Mouse (Mus musculus) intestine, embryonic 15.5 days (tissue): ENCODE measurements at regions not wholly inside any gene's neighbourhood (a gene's known extent, or its start where the extent isn't known, plus 50 kb on each side); places are given as distances from the start of the nearest gene placed in this dataset.

ENCODE experiments used
- ATAC-seq: fragments of 200-750 bp; cut with Nextera tagmentation; 2 replicates; pipeline ENCODE4 v1.8.0; 2017; ENCODE audit warnings: moderate TSS enrichment, moderate library complexity
- H3K27ac ChIP-seq: fragments of 300-500 bp; sonication (generic); 2 replicates; pipeline ENCODE4 v1.5.1; 2015; ENCODE audit warnings: mild to moderate bottlenecking, inconsistent platforms
- H3K27me3 ChIP-seq: fragments of 300-500 bp; sonication (generic); replicated peaks from 2 replicates; pipeline ENCODE4 v1.6.1; 2015; ENCODE audit warnings: inconsistent platforms
- H3K36me3 ChIP-seq: fragments of 300-500 bp; sonication (generic); 2 replicates; pipeline ENCODE4 v1.6.1; 2015; ENCODE audit warnings: inconsistent platforms
- H3K4me1 ChIP-seq: fragments of 300-500 bp; sonication (generic); replicated peaks from 2 replicates; pipeline ENCODE4 v1.6.1; 2015; ENCODE audit warnings: inconsistent platforms
- H3K4me2 ChIP-seq: fragments of 300-500 bp; sonication (generic); replicated peaks from 2 replicates; pipeline ENCODE4 v1.6.1; 2015; ENCODE audit warnings: mild to moderate bottlenecking, inconsistent platforms
- H3K4me3 ChIP-seq: fragments of 300-500 bp; sonication (generic); replicated peaks from 2 replicates; pipeline ENCODE4 v1.5.1; 2015; ENCODE audit warnings: inconsistent platforms
- H3K9ac ChIP-seq: fragments of 300-500 bp; sonication (generic); 2 replicates; pipeline ENCODE4 v1.6.1; 2015; ENCODE audit warnings: inconsistent platforms
- H3K9me3 ChIP-seq: fragments of 300-500 bp; sonication (generic); 2 replicates; pipeline ENCODE4 v1.6.1; 2016; ENCODE audit warnings: inconsistent platforms
- WGBS: fragments of 180-500 bp; shearing (Covaris S2); methylation state at CpG from one replicate; pipeline ENCODE4 v1.1.7; 2015; 5-methylcytosine and 5-hydroxymethylcytosine counted together

- H3K27me3 ChIP-seq, result no peaks in the 10 kb centered on the region
- no peak overlapping the region for H3K4me2 ChIP-seq
- H3K9me3 ChIP-seq, result no peaks in the 10 kb centered on the region
- no peak for ATAC-seq
- no peaks in the 10 kb centered on the region for H3K36me3 ChIP-seq
- no peak overlapping the region for H3K27ac ChIP-seq
- H3K4me3 ChIP-seq, result no peak overlapping the region
- H3K9ac ChIP-seq, result no peak overlapping the region
- H3K4me1 ChIP-seq, result no peaks in the 10 kb centered on the region
Measured at GRCm38 (mm10) chr3:159689743-159690142, 90.8 kb downstream of the Rpe65 start.

DNA sequence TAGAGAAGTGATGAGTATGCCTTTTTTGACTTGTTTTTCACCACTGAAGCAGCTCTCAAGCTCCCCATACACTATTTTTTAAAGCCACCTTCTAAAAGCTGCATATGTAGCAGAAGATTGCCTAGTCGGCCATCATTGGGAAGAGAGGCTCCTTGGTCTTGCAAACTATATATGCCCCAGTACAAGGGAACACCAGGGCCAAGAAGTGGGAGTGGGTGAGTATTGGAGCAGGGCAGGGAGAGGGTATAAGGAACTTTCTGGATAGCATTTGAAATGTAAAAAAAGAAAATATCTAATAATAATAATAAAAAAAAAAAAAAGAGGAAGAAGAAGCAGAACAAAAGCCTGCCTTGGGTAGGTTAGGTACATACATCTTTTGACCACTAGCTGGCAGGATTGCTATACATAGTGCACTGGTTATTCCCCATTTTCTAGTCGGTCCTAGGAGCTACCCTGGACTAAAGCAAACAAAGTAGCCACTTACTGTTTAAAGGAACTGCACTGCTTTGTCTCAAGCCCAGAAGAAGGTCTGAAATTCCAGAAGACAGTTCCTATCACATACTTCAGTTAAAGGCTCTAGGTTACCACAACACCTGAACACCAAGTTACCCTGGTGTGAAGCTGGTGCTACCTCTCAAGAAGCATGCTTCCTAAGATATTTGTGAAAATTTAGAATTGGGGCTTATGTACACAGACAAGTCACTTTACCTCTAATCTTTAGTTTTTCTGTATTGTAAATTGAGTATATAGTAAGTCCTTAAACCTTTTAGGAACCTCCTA lies 114.9 kb upstream of the Wls start:
- Histone ChIP-seq H3K4me1 (no peaks in the 10 kb centered on the region), H3K9me3 (no peaks in the 10 kb centered on the region), H3K36me3 (no peaks in the 10 kb centered on the region), H3K9ac (no peak overlapping the region), H3K4me2 (no peak overlapping the region), H3K27ac (no peak overlapping the region), H3K4me3 (no peak overlapping the region), H3K27me3 (no peaks in the 10 kb centered on the region)
- ATAC-seq, result peak; percentile 84
- 38% methylated on average over 2 of the region's 2 CpGs for WGBS

DNA sequence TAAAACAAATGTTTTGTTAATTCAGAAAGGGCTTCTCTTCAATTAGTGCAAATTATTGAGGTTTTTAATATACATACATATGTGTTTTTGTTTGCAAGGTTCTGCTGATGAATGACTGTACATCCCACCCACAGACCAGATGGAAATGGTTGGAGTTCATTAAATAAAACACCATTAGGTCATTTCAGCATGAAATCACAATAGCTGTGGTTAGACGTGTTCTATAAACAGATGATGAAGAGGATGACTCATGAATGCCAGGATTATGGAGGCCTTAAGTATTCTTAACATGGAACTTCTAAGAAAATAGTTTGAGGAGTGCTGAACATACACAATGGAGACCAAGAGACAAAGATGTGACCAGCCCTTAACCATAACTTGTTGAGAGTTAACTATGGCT lies 107.3 kb upstream of the Wls start:
- no peak overlapping the region for H3K9ac ChIP-seq
- no peak for ATAC-seq
- WGBS, result 58% methylated on average over 1 of the region's 1 CpGs
- H3K27ac ChIP-seq, result no peak overlapping the region
- H3K9me3 ChIP-seq, result no peaks in the 10 kb centered on the region
- no peaks in the 10 kb centered on the region for H3K27me3 ChIP-seq
- H3K4me3 ChIP-seq, result no peak overlapping the region
- no peaks in the 10 kb centered on the region for H3K36me3 ChIP-seq
- H3K4me1 ChIP-seq, result no peaks in the 10 kb centered on the region
- no peak overlapping the region for H3K4me2 ChIP-seq

GRCm38 (mm10) chr3:159733141-159733540 lies 106.3 kb upstream of the Wls start:
- no peak for ATAC-seq
- H3K36me3 ChIP-seq, result no peaks in the 10 kb centered on the region
- H3K4me3 ChIP-seq, result no peak overlapping the region
- no peak overlapping the region for H3K4me2 ChIP-seq
- no peaks in the 10 kb centered on the region for H3K9me3 ChIP-seq
- H3K4me1 ChIP-seq, result no peaks in the 10 kb centered on the region
- no peaks in the 10 kb centered on the region for H3K27me3 ChIP-seq
- H3K9ac ChIP-seq, result no peak overlapping the region
- no peak overlapping the region for H3K27ac ChIP-seq

- Histone ChIP-seq H3K9ac (no peak overlapping the region), H3K4me2 (no peak overlapping the region), H3K36me3 (no peaks in the 10 kb centered on the region), H3K27ac (no peak overlapping the region), H3K27me3 (no peaks in the 10 kb centered on the region), H3K9me3 (no peaks in the 10 kb centered on the region), H3K4me3 (no peak overlapping the region), H3K4me1 (no peaks in the 10 kb centered on the region)
- 97% methylated on average over 1 of the region's 1 CpGs for WGBS
- no peak for ATAC-seq
Measured at GRCm38 (mm10) chr3:159734547-159734946, 104.9 kb upstream of the Wls start.

DNA sequence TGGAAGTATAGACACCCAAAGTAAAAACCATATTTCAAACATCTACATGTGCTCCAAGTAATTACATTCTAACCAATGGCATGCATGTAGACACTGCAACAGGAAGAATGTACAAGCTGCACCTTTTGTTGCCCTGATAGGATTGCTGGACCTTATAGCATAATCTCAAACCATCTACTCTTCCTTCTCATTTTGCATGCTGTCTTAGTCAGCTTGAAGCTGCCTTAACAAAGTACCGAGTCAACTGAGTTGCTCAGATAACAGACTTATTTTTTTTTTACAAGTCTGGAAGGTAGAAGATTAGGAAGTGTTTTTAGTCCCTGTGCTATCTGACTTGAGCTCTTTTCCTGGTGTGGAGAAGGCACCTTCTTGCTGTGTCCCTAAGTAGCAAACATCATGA lies 103.4 kb upstream of the Wls start:
- 53% methylated on average over 1 of the region's 1 CpGs for WGBS
- Histone ChIP-seq H3K36me3 (no peaks in the 10 kb centered on the region), H3K4me1 (no peaks in the 10 kb centered on the region), H3K27me3 (no peaks in the 10 kb centered on the region), H3K9ac (no peak overlapping the region), H3K9me3 (no peaks in the 10 kb centered on the region), H3K4me2 (no peak overlapping the region), H3K4me3 (no peak overlapping the region), H3K27ac (no peak overlapping the region)
- ATAC-seq, result no peak

GRCm38 (mm10) chr3:159740600-159741279 lies 98.7 kb upstream of the Wls start:
- no peak overlapping the region for H3K27ac ChIP-seq
- no peak for ATAC-seq
- no peaks in the 10 kb centered on the region for H3K9me3 ChIP-seq
- no peak overlapping the region for H3K4me2 ChIP-seq
- H3K4me3 ChIP-seq, result no peak overlapping the region
- H3K36me3 ChIP-seq, result no peaks in the 10 kb centered on the region
- no peaks in the 10 kb centered on the region for H3K27me3 ChIP-seq
- WGBS, result 63% methylated on average over 5 of the region's 5 CpGs
- H3K9ac ChIP-seq, result no peak overlapping the region
- H3K4me1 ChIP-seq, result no peaks in the 10 kb centered on the region

GRCm38 (mm10) chr3:159741816-159742215 lies 97.7 kb upstream of the Wls start:
- no peaks in the 10 kb centered on the region for H3K9me3 ChIP-seq
- H3K4me2 ChIP-seq, result no peak overlapping the region
- no peaks in the 10 kb centered on the region for H3K4me1 ChIP-seq
- ATAC-seq, result no peak
- no peak overlapping the region for H3K9ac ChIP-seq
- H3K36me3 ChIP-seq, result no peaks in the 10 kb centered on the region
- no peak overlapping the region for H3K27ac ChIP-seq
- H3K4me3 ChIP-seq, result no peak overlapping the region
- H3K27me3 ChIP-seq, result no peaks in the 10 kb centered on the region

DNA sequence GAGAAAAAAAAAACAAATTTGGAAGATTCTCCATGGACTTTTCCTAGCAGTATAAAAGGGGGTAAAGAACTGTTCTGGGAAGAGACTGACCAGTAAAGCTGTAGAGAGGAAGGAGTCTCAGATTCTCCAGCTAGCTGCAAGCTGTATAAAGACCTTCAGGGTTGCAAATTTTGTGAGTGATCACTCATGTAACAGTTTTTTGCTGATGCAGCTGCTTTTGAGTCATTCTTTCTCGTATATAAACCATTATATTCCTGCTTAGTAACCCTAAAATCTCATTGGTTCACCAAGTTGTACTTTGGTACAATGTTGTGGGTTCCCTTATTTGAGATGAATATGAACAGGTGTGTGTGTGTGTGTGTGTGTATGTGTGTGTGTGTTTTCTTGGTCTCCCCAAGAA lies 79.7 kb upstream of the Wls start:
- no peak overlapping the region for H3K4me2 ChIP-seq
- H3K27ac ChIP-seq, result no peak overlapping the region
- H3K9ac ChIP-seq, result no peak overlapping the region
- WGBS, result 55% methylated on average over 1 of the region's 1 CpGs
- no peaks in the 10 kb centered on the region for H3K4me1 ChIP-seq
- no peak for ATAC-seq
- H3K9me3 ChIP-seq, result no peaks in the 10 kb centered on the region
- H3K27me3 ChIP-seq, result no peaks in the 10 kb centered on the region
- H3K4me3 ChIP-seq, result no peak overlapping the region
- H3K36me3 ChIP-seq, result no peaks in the 10 kb centered on the region

GRCm38 (mm10) chr3:159760293-159760692 lies 79.2 kb upstream of the Wls start:
- no peaks in the 10 kb centered on the region for H3K36me3 ChIP-seq
- no peaks in the 10 kb centered on the region for H3K27me3 ChIP-seq
- H3K27ac ChIP-seq, result no peak overlapping the region
- H3K9me3 ChIP-seq, result no peaks in the 10 kb centered on the region
- ATAC-seq, result no peak
- H3K4me2 ChIP-seq, result no peak overlapping the region
- WGBS, result 81% methylated on average over 2 of the region's 2 CpGs
- no peaks in the 10 kb centered on the region for H3K4me1 ChIP-seq
- no peak overlapping the region for H3K4me3 ChIP-seq
- no peak overlapping the region for H3K9ac ChIP-seq

DNA sequence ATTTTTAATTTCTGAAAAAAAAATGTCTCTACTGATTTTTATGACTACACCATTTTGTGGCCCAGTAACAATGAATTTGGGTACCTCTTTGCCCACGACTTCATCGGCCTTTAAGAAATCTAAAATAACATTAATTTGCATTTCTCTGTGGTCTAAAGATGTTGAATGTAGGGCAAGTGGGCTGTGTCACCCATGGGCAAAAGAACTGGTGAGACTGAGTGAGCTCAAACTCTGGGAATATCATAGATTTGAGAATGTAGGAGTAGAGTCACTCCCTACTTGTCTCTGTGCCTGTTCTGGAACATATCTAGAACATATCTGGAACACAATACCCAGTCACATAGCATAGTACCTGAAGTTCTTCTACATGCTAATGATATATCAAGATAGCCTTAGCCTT lies 78.5 kb upstream of the Wls start:
- 85% methylated on average over 2 of the region's 2 CpGs for WGBS
- no peak overlapping the region for H3K27ac ChIP-seq
- no peaks in the 10 kb centered on the region for H3K36me3 ChIP-seq
- H3K27me3 ChIP-seq, result no peaks in the 10 kb centered on the region
- no peak for ATAC-seq
- no peak overlapping the region for H3K9ac ChIP-seq
- H3K4me3 ChIP-seq, result no peak overlapping the region
- no peaks in the 10 kb centered on the region for H3K4me1 ChIP-seq
- no peaks in the 10 kb centered on the region for H3K9me3 ChIP-seq
- H3K4me2 ChIP-seq, result no peak overlapping the region

DNA sequence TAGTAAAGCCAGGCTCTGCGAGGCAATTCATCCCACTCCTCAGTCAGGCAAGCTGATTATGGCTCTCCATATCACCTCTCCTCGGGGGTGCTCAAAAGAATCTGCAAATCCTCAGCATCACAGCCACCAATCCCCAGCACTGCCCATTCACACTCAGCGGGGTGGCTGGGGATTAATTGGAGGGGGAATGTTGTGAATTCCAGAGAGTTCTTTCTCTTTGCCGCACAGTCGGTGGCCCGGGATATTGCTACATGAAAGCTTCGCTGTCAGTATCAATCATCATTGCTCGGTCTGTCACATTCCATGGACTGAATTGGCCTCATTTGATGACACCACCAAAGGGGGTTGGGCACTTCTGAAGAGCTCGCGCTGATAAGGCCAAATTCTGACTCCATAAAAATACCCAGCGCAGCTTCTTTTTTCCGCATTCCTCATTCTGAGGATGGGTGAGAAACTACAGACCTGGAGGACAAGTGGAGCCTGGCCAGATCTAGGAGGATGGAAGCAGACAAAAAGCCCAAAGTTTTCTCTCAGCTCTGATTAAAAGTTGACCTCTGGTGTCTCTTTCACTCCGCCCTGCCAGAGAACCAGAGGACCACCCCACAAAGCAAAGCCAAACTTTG lies 57.1 kb upstream of the Wls start:
- H3K4me3 ChIP-seq, result no peak overlapping the region
- 6% methylated on average over 13 of the region's 13 CpGs for WGBS

GRCm38 (mm10) chr3:159787776-159788175 lies 51.7 kb upstream of the Wls start:
- WGBS, result 80% methylated on average over 9 of the region's 9 CpGs
- Histone ChIP-seq H3K27me3 (no peaks in the 10 kb centered on the region), H3K4me3 (no peak overlapping the region), H3K9ac (no peak overlapping the region), H3K27ac (no peak overlapping the region), H3K36me3 (no peaks in the 10 kb centered on the region), H3K9me3 (no peaks in the 10 kb centered on the region), H3K4me2 (no peak overlapping the region), H3K4me1 (no peaks in the 10 kb centered on the region)
- no peak for ATAC-seq

More for the DNA sequence above, 57.1 kb upstream of the Wls start:
- Histone ChIP-seq H3K27ac (no peak overlapping the region), H3K36me3 (no peaks in the 10 kb centered on the region), H3K4me1 (no peaks in the 10 kb centered on the region), H3K4me2 (peak overlapping the region; percentile 36; the same call in 1 of the 2 replicates), H3K9ac (no peak overlapping the region), H3K27me3 (no peaks in the 10 kb centered on the region), H3K9me3 (no peaks in the 10 kb centered on the region)
- peak; percentile 69 for ATAC-seq
